Mouse (Mus musculus): ENCODE data around the gene Mtf1.

Mtf1 gene

DNA sequence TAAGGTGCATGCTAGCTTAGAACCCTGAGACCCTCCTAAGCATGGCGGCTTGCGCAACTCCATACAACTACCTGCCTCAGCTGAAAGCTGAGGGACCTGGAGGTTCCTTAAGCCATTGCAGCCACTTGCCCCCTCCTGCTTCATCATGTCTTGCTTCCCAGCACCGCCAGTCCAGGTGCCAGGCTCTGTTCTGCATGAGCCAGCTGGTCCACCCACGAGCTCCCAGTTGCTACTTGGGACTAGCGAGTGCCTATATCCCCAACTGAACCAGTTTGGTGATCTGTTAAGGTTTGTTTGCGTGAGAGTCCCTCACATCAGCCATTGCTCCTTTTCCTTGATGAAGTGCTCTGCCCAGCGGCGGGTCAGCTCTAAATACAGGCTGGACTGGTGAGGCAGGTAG, 54.4 kb downstream of the Mtf1 start:
- no peak for DNase-seq

DNA sequence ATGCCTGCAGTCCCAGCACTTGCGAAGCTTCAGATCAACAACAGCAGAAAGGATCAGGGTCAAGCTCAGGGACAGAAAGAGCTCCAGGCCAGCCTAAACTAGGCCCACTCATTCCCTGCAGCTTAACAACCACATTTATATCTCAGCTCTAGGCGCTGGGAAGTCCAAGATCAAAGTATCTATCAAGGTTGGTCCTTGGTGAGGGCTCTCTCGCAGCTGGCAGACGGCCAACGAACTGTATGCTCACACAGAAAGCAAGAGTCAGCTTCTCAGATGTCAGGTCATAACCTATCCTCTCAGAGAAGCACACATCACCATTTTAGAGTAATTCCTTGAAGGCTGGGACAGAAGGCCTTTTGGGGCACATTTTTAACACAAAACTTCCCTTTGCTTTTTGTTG, 56.5 kb downstream of the Mtf1 start:
- DNase-seq = peak in 1 of 2 experiments; percentile 47

DNA sequence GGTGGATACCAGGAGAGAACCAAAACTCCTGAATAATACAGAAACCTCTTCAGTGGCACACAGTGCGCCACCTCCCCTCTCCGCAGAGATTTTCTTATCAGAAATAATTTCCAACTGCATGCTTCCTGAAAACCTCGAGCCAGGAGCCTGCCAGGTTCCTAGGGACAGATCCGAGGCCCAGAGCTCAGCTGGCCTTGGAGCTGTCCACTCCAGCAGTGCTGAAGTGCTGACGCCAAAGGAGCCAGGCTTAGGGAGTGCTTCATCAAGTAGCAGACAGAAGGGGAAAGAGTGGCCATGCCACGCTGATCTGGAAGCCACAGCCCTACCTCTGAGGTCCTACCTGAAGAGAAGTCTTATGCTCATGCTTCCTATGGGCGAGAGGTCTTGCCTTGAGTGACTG, 58.5 kb downstream of the Mtf1 start:
- peak; percentile 51 to 59 for DNase-seq

DNA sequence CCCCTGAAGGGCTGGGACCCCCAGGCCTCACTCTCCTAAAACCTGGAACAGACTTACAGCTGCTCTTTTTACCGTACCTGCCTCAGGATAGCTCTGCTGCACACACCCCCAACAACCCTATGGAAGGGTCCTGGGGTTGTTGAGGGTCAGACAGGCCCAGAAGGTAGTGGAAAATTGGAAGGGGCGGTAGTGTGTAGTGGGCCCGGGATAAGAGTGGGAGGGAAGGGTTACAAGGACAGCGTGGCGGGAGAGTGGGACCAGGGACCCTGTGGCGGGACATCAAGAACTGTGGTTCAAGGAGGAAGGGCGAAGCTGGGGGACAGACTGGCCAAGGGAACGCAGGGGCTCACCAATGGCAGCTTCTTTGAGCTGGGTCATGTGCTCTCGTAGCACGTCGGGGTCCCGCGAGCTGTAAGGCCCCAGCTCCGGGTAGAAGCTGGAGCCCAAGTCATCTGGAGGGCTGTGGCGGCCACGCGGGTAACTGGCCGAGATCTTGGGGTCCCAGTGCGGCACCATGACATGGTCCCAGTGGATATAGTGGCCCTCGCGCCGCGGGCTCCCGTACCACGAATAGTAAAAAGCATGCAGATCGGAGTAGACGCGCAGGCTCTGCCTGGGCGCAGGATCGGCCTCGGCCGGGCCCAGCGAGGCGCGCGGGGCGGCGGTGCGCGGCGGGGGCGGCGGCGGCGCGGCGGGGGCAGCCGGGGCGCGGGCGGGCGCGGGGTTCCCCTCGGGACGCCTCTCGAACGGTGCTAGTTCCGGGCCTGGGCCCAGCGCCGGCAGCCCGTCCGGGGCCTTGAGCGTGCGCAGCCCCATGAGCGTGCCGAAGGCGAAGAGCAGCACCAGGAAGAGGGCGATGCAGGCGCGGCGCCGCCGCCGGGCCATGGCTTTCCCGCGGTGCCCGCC, 59.6 kb downstream of the Mtf1 start, which contains the start of gene Maneal:
Gene Maneal, minus strand, starts transcription at position 889 of the 906 bp plus-strand sequence.
- peak; percentile 57 to 65 for DNase-seq

DNA sequence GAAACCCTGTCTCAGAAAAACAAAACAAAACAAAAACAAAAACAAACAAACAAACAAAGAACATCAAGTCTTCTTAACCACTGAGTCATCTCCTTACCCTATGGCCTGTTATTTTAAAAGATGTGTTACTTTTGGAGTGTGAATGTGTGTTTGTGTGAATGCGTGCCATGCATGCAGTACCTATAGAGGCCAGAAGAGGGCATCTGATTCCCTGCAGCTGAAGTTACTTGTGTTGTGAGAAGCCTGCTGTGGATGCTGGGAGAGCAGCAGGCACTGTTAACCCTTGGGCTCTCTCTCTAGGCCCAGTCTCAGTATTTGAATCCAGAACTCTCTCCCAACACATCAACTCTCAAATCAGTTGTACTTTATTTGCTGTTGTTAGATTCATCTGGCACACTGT, 70.8 kb downstream of the Mtf1 start:
- DNase-seq = no peak

DNA sequence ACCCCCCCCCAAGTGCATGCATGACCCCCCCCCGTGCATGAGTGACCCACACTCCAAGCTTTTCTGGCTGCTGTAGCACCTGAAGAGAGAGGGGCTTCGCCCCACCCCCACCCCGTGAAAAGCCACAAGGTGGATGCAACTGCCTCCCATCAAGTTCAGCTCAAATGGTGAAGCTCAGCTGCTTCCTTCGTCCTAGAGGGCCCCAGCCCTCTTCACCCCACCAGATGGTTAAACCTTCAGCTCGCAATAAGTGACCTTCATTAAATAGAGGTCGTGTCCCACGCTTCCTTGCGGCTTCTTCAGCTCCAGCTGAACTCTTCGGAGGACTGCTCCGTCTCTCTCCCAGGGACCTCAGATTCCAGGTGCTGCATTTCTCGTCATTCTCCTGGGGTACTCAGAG, 78.7 kb downstream of the Mtf1 start, which contains the start of gene Epha10:
Gene Epha10, plus strand, starts transcription at position 301 of the 400 bp plus-strand sequence.
- no peak for DNase-seq

DNA sequence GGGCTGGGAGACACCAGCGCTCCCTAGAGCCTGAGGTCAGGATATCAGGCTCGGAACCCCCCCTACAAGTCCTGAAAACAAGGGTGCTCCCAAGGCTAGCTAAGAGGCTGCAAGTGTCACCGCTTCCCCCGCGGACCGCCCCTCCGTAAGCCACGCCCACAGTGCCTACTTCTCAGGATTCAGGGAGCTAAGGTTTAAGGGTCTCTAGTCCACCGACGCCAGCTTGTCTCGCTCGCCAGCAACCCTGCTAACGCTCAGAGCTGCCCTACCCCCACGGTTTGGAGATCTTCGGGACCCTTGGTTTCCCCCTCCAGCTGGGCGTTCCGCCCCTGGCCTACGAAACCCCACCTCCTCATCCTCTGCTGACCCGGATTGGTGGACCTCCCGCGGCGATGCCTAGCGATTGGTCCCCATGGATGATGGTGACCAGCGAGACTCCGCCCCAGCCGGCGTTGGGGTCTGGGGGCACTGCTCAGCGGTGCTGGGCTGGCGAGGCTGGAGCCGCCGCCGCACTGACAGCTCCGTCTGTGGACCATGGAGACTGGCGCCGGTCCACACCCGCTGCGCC, 79.5 kb downstream of the Mtf1 start:
- peak; percentile 96 to 97 for DNase-seq

DNA sequence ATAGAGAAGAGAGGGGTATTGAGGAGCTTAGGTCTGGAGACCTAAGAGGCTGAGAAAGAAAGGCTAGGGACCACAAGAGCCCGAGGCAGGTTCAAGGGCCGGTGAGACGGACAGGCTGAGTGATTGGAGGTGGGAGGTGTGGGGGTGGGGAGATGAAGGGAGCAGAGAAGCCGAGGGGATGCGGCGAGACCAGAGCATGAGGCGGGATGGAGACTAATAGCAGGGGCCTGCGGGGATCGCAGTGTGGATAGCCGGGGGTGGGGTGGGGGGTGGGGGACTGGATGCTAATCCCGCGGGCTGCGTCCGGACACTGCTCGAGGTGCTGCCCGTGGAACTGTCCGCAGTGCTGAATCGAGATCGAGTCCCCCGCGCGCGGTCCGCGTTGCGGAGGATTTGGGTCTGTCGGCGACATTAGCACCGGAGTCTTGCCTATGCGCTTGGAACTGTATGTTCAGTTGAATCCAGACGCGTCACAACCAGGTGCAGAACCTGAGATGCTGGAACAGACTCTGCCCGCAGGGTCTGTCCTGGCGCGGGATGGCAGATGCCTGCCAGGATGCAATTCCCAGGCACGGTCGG, 80.3 kb downstream of the Mtf1 start:
- DNase-seq = peak; percentile 57 to 58

DNA sequence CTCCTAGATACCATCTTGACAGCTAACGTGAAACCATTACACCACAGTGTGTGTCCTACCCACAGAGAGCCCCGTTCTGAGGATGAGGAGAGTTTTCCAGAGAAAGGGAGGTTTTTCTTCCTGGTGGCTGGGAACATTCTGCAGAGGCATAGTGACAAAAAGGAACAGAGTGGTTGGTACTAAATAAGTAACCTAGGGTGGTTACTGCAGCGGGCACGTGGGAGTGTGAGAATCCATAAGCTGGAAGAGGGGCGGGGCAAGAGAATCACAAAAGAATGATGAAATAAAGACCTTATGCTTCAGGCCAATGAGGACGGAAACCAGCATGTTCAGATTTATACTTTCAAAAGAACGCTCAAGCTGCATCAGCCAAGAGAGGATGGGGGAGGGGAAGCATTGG, 86.8 kb downstream of the Mtf1 start:
- DNase-seq = no peak

DNA sequence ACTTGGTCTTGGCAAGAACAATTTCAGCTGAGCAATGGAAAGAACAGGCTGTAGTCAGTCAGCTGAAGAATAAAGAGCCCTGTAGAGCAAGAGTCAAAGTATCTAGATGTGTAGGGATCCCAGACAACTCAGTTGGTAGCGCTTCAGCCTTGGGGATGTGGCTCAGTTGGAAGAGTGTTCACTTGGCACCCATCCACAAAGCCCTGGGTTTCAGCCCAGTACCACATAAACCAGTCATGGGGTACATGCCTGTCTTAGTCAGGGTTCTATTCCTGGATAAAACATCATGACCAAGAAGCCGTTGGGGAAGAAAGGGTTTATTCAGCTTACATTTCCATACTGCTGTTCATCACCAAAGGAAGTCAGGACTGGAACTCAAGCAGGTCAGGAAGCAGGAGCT, 88.0 kb downstream of the Mtf1 start:
- DNase-seq = peak in 1 of 2 experiments; percentile 20

DNA sequence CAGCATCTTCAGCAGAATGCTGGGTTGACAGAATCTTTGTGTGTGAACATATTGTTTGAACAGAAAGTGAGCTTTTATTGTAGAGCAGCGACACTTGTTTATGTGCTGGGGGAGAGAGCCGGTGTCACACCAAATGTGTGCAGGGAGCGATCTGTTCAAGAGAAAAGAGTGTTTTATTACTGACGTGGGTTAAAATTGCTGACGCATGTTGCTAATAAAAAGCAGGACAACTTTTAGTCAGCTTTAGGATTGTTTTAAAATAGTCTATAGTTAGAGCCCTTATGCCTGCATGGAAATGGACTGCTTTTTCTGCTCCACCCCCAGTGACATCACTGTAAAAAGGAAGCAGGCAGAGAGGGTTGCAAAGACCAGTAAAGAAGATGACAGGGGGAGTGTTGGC, 88.9 kb downstream of the Mtf1 start:
- DNase-seq = no peak

DNA sequence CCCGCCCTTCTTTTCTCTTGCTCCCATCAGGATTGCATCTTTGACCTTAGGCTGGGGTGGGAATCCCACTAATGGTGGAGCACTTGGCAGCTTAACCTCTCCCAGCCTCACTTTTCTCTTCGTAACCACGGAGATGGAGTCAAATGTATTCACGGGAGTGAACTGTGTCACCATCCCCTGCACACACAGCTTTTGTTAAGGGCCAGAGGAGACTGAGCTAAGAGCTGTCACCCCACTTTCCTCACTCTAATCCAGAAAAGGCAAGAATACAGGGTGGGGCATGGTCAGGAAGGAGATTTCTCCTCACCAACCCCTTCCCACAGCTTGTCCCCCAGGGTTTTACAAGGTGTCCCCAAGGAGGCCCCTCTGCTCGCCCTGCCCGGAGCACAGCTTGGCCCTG, 91.9 kb downstream of the Mtf1 start:
- DNase-seq = no peak

DNA sequence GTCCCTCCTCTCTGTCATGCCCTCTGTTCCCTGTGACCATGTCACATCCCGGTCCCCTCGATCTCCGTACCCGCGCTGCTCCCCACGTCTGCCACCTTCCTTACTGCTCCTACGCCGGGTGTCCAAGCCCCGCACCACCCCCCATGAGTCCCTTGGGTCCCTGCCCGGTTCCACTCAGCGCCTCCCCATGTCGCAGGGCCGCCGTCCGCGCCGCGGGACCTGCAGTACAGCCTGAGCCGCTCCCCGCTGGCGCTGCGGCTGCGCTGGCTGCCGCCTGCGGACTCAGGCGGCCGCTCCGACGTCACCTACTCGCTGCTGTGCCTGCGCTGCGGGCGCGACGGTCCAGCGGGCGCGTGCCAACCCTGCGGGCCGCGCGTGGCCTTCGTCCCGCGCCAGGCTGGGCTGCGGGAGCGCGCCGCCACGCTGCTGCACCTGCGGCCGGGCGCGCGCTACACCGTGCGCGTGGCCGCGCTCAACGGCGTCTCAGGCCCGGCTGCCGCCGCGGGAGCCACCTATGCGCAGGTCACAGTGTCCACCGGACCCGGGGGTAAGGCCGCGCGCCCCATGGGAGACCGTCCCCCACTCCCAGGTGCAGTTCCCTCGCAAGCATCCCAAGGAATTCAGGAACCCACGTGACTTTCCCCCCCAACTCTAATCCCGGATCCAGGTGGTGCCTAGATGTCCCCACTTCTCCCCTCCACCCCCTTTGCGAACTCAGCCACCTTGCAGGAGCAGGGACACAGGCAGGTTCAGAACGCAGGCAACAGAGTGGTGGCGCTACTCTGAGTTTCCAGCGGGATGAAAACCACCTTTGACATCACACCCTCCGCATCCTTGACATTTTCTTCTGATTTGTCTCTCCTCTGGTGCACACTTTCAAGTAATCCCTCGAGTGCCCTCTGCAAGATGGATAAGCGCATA, 92.9 kb downstream of the Mtf1 start:
- DNase-seq = peak; percentile 72 to 73

DNA sequence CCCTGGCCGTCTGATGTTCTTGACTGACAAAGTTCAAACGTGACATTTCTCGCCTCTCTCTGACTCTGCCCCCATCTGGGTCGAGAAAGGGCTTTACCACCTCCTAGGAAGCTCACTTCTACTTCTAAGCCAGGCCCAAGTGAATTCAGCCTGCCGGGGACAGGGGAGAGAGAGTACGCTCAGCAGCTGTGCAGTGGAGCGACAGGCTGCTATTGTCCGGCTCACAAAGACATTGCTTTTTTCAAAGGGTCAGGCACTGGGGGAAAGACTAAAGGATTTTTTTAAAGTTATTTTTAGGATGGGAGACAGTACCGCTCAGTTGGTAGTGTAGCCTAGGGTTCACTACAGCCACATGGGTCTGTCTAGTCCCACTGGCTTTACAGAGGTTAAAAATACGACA, 96.5 kb downstream of the Mtf1 start:
- no peak for DNase-seq
